Mouse (Mus musculus): ENCODE measurements around the gene Pim1. TPM values are rescaled to one million over a fixed set of nuclear protein-coding genes. Genes with fewer than 3 reads are reported as not detected.

Gene Pim1
- total and polyA plus RNA-seq, 3 experiments, result 75.8 to 178 (median 133) TPM

DNA sequence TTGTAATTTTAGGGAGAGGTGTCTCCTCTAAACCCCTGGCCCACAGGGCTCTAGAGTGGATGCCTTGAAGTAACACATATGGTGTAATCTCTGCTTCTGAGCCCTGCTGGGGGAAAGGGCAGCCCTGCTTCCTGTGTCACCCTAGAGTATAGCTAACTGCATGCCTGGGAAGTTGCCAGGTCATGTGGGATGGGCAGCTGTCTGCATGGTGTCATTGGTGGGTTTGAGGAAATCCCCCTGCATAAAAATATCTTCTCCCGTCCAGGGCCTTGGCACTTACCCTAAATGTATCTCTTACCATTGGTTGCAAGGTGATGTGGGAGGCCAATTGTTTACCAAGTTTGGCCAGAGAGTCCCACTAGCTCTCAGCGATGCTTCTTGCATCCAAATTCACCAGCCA, 16.5 kb upstream of the Pim1 start (continued):
- TF ChIP-seq MAFK (IDR thresholded peaks at IDR 0.05; ENCODE audit: insufficient replicate concordance, low read length) (0 out of 2 replicates have a peak, but pooled peaks have one; percentile 1), MAX (IDR thresholded peaks at IDR 0.05; ENCODE audit: low read length) (0 out of 2 replicates have a peak, but pooled peaks have one; percentile 24), TCF12 (IDR thresholded peaks at IDR 0.05; ENCODE audit: low read depth, low read length) (peak; percentile 67; the same call in 1 of the 2 replicates), BHLHE40 (IDR thresholded peaks at IDR 0.05; ENCODE audit: low read depth, low read length) (peak; percentile 68), HCFC1 (IDR thresholded peaks at IDR 0.05; ENCODE audit: low read depth, low read length) (no peak), MYC (IDR thresholded peaks at IDR 0.05; ENCODE audit: low read depth, low read length) (0 out of 2 replicates have a peak, but pooled peaks have one; percentile 26)

DNA sequence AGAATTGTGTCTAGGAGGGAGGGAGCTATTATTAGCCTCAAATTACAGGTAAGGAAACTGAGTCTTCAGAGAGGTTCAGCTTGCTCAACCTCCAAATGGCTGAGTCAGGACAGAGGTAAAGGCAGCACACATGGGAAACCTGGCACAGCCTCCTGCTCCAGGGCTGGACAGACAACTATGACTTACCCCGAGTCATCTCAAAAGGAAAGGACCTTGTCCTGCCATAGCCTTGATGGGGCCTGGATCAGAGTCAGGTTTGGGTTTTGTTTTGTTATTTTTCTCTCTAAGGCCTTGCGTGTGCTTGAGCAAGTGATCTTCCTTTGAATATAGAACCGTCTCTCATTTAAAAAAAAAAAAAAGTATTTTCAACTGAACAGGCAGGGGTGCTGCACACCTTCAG, 15.4 kb upstream of the Pim1 start:
- Histone ChIP-seq H3K4me2 (ENCODE audit: insufficient read depth, low read depth, poor library complexity, severe bottlenecking) (no peak overlapping the region), H3K4me1 (ENCODE audit: control insufficient read depth in 1 of 2, insufficient read depth in 2 of 2) (peaks cover 22 to 66% of the 10 kb centered on the region in 2 experiments), H3K9me3 (replicated peaks; ENCODE audit: low read length) (peaks cover 10% of the 10 kb centered on the region), H3K4me3 (replicated peaks in 1 of 3; ENCODE audit: low read depth in 2 of 3, low read length in 2 of 3, poor library complexity in 1 of 3) (no peak overlapping the region), H3K27ac (ENCODE audit: insufficient read depth, low read depth) (peak overlapping the region; percentile 53), H3K27me3 (replicated peaks) (no peaks in the 10 kb centered on the region), H3K79me2 (replicated peaks; ENCODE audit: control insufficient read depth, extremely low read depth, insufficient read depth, poor library complexity, severe bottlenecking) (no peaks in the 10 kb centered on the region), H3K9ac (ENCODE audit: insufficient read depth, low read depth) (no peak overlapping the region), H3K36me3 (replicated peaks in 1 of 2; ENCODE audit: control insufficient read depth in 1 of 2, insufficient read depth in 1 of 2, low read length in 1 of 2) (no peaks in the 10 kb centered on the region)
- DNase-seq (ENCODE audit: extremely low read depth), result no peak
- dilution Hi-C loops (cut with MboI; ENCODE audit: extremely low pct_ligation_motif_present, extremely low pct_unique_long_range_greater_than_20kb, low sequenced_read_pairs) (no loop called here), in situ Hi-C loops (cut with MboI; ENCODE audit: low pct_ligation_motif_present, low pct_unique_long_range_greater_than_20kb, low sequenced_read_pairs) (no loop called here)
- TF ChIP-seq ELF1 (IDR thresholded peaks at IDR 0.05; ENCODE audit: low read depth, low read length), result no peak
- no peak for TF ChIP-seq PAX5 (IDR thresholded peaks at IDR 0.05; ENCODE audit: low read length)
- TF ChIP-seq UBTF (IDR thresholded peaks at IDR 0.05; ENCODE audit: low read depth, low read length), result no peak
- no peak for TF ChIP-seq USF2 (conservative IDR thresholded peaks at IDR 0.05; ENCODE audit: low read depth, low read length)
- no peak for TF ChIP-seq NELFE (IDR thresholded peaks at IDR 0.05; ENCODE audit: low read depth, low read length)
- no peak for TF ChIP-seq ZKSCAN1 (IDR thresholded peaks at IDR 0.05; ENCODE audit: borderline replicate concordance, low read depth, low read length)
- no peak for TF ChIP-seq JUN (IDR thresholded peaks at IDR 0.05; ENCODE audit: insufficient read depth, low read depth, low read length)
- TF ChIP-seq TBP (conservative IDR thresholded peaks at IDR 0.05; ENCODE audit: low read depth, low read length), result no peak
- TF ChIP-seq HCFC1 (IDR thresholded peaks at IDR 0.05; ENCODE audit: low read depth, low read length), result no peak
- no peak for TF ChIP-seq RCOR1 (conservative IDR thresholded peaks at IDR 0.05; ENCODE audit: low read depth, low read length)
- TF ChIP-seq KAT2A (IDR thresholded peaks at IDR 0.05; ENCODE audit: insufficient replicate concordance, low read length), result no peak
- TF ChIP-seq MAZ (IDR thresholded peaks at IDR 0.05; ENCODE audit: low read depth, low read length), result no peak
- TF ChIP-seq TCF12 (IDR thresholded peaks at IDR 0.05; ENCODE audit: low read depth, low read length), result no peak
- TF ChIP-seq ZC3H11A (IDR thresholded peaks at IDR 0.05; ENCODE audit: low read depth, low read length), result no peak
- no peak for TF ChIP-seq USF1 (IDR thresholded peaks at IDR 0.05; ENCODE audit: low read depth, low read length)
- no peak for TF ChIP-seq RAD21 (IDR thresholded peaks at IDR 0.05; ENCODE audit: low read depth, low read length)
- TF ChIP-seq MYC (IDR thresholded peaks at IDR 0.05; ENCODE audit: low read depth, low read length), result no peak

Data from CH12.LX (cell line).